Mouse (Mus musculus) limb, embryonic 15.5 days (tissue): ENCODE measurements around the gene Adamts5. TPM values are rescaled to one million over a fixed set of nuclear protein-coding genes. Genes with fewer than 3 reads are reported as not detected.

Experiments used
- ATAC-seq: fragments of 200-750 bp; cut with Nextera tagmentation; 2 replicates; pipeline ENCODE4 v1.8.0; 2017; ENCODE audit warnings: low read depth, moderate TSS enrichment; ENCODE audit not compliant: insufficient number of reproducible peaks, low FRiP score, low TSS enrichment
- H3K27ac ChIP-seq: fragments of 300-500 bp; sonication (generic); 2 replicates; pipeline ENCODE4 v1.5.1; 2015; ENCODE audit warnings: moderate library complexity, mild to moderate bottlenecking, inconsistent platforms
- H3K27me3 ChIP-seq: fragments of 300-500 bp; sonication (generic); 2 replicates; pipeline ENCODE4 v1.6.1; 2015; ENCODE audit warnings: inconsistent platforms
- H3K36me3 ChIP-seq: fragments of 300-500 bp; sonication (generic); 2 replicates; pipeline ENCODE4 v1.6.1; 2015; ENCODE audit warnings: inconsistent platforms
- H3K4me1 ChIP-seq: fragments of 300-500 bp; sonication (generic); 2 replicates; pipeline ENCODE4 v1.6.1; 2015; ENCODE audit warnings: inconsistent platforms
- H3K4me2 ChIP-seq: fragments of 300-500 bp; sonication (generic); 2 replicates; pipeline ENCODE4 v1.6.1; 2015; ENCODE audit warnings: mild to moderate bottlenecking, inconsistent platforms
- H3K4me3 ChIP-seq: fragments of 300-500 bp; sonication (generic); 2 replicates; pipeline ENCODE4 v1.5.1; 2015; ENCODE audit warnings: mild to moderate bottlenecking, inconsistent platforms
- H3K9ac ChIP-seq: fragments of 300-500 bp; sonication (generic); 2 replicates; pipeline ENCODE4 v1.6.1; 2015; ENCODE audit warnings: inconsistent platforms
- H3K9me3 ChIP-seq: fragments of 300-500 bp; sonication (generic); 2 replicates; pipeline ENCODE4 v1.6.1; 2016; ENCODE audit warnings: inconsistent platforms
- WGBS: fragments of 180-500 bp; shearing (Covaris S2); methylation state at CpG from one replicate; pipeline ENCODE4 v1.1.7; 2015; 5-methylcytosine and 5-hydroxymethylcytosine counted together
- polyA plus RNA-seq: library from polyadenylated mRNA; unstranded; fragments of >200 nt; fragmentation: Nextera tagmentation; extraction: Ambion mirVana; gene quantifications from 2 replicates; pipeline ENCODE4 v1.2.1, GENCODE M21; 2015

Adamts5 gene
- polyA plus RNA-seq: 10.0 and 10.7 TPM in 2 replicates

GRCm38 (mm10) chr16:85901581-85901910 is at the start of gene Adamts5:
Gene Adamts5, minus strand, starts transcription at chr16:85901828.
- peaks cover 20% of the 10 kb centered on the region for H3K4me1 ChIP-seq
- no peak for ATAC-seq
- no peaks in the 10 kb centered on the region for H3K9me3 ChIP-seq
- peak within 1 kb of the TSS; percentile 87 for H3K27ac ChIP-seq
- peak within 1 kb of the TSS; percentile 54 for H3K4me3 ChIP-seq
- H3K9ac ChIP-seq: peak within 1 kb of the TSS; percentile 47
- H3K36me3 ChIP-seq: no peaks in the 10 kb centered on the region
- 7% methylated on average over 13 of the region's 13 CpGs for WGBS
- peak within 1 kb of the TSS; percentile 91 for H3K4me2 ChIP-seq
- 0 out of 2 replicates have a peak, but pooled peaks cover 7% of the 10 kb centered on the region for H3K27me3 ChIP-seq

- WGBS: 29% methylated on average over 2 of the region's 2 CpGs
- H3K9ac ChIP-seq: no peak overlapping the region
- H3K4me3 ChIP-seq: no peak overlapping the region
- H3K9me3 ChIP-seq: no peaks in the 10 kb centered on the region
- H3K27me3 ChIP-seq: no peaks in the 10 kb centered on the region
- ATAC-seq: no peak
- H3K27ac ChIP-seq: no peak overlapping the region
- no peak overlapping the region for H3K4me2 ChIP-seq
- no peaks in the 10 kb centered on the region for H3K4me1 ChIP-seq
- H3K36me3 ChIP-seq: no peaks in the 10 kb centered on the region
These were observed 48.7 kb upstream of the Adamts5 start for GRCm38 (mm10) chr16:85950356-85950755.

GRCm38 (mm10) chr16:85926004-85926403 is 24.4 kb upstream of the Adamts5 start:
- 52% methylated on average over 5 of the region's 5 CpGs for WGBS
- no peak overlapping the region for H3K4me2 ChIP-seq
- H3K4me3 ChIP-seq: no peak overlapping the region
- H3K4me1 ChIP-seq: no peaks in the 10 kb centered on the region
- no peak overlapping the region for H3K27ac ChIP-seq
- H3K9ac ChIP-seq: no peak overlapping the region
- H3K36me3 ChIP-seq: no peaks in the 10 kb centered on the region
- H3K27me3 ChIP-seq: no peaks in the 10 kb centered on the region
- H3K9me3 ChIP-seq: no peaks in the 10 kb centered on the region
- no peak for ATAC-seq

GRCm38 (mm10) chr16:85922454-85922853 is 20.8 kb upstream of the Adamts5 start:
- Histone ChIP-seq H3K4me3 (no peak overlapping the region), H3K4me2 (no peak overlapping the region)

GRCm38 (mm10) chr16:85920122-85920521 is 18.5 kb upstream of the Adamts5 start:
- no peak overlapping the region for H3K27ac ChIP-seq
- no peaks in the 10 kb centered on the region for H3K27me3 ChIP-seq
- H3K4me3 ChIP-seq: no peak overlapping the region
- no peak for ATAC-seq
- H3K4me2 ChIP-seq: no peak overlapping the region
- no peak overlapping the region for H3K9ac ChIP-seq
- WGBS: 62% methylated on average over 4 of the region's 4 CpGs
- H3K4me1 ChIP-seq: no peaks in the 10 kb centered on the region
- no peaks in the 10 kb centered on the region for H3K36me3 ChIP-seq
- no peaks in the 10 kb centered on the region for H3K9me3 ChIP-seq

More at GRCm38 (mm10) chr16:85922454-85922853, 20.8 kb upstream of the Adamts5 start:
- H3K27ac ChIP-seq: no peak overlapping the region
- 70% methylated on average over 1 of the region's 1 CpGs for WGBS
- no peaks in the 10 kb centered on the region for H3K4me1 ChIP-seq
- no peak for ATAC-seq
- no peaks in the 10 kb centered on the region for H3K27me3 ChIP-seq
- H3K36me3 ChIP-seq: no peaks in the 10 kb centered on the region
- H3K9me3 ChIP-seq: no peaks in the 10 kb centered on the region
- no peak overlapping the region for H3K9ac ChIP-seq

GRCm38 (mm10) chr16:85900702-85901580 is 687 bp downstream of the Adamts5 start:
- peak overlapping the region; percentile 54 for H3K4me3 ChIP-seq
- 0 out of 2 replicates have a peak, but pooled peaks cover 7% of the 10 kb centered on the region for H3K27me3 ChIP-seq
- ATAC-seq: peak; percentile 50; the same call in 1 of the 2 replicates
- WGBS: under 1% methylated on average over 51 of the region's 51 CpGs
- H3K9ac ChIP-seq: peak overlapping the region; percentile 47
- H3K36me3 ChIP-seq: no peaks in the 10 kb centered on the region
- H3K4me1 ChIP-seq: peaks cover 20% of the 10 kb centered on the region
- peak overlapping the region; percentile 87 for H3K27ac ChIP-seq
- peak overlapping the region; percentile 91 for H3K4me2 ChIP-seq
- no peaks in the 10 kb centered on the region for H3K9me3 ChIP-seq

- H3K4me2 ChIP-seq: peak overlapping the region; percentile 91
- peak overlapping the region; percentile 54 for H3K4me3 ChIP-seq
- H3K36me3 ChIP-seq: no peaks in the 10 kb centered on the region
- H3K9me3 ChIP-seq: no peaks in the 10 kb centered on the region
- H3K4me1 ChIP-seq: peaks cover 20% of the 10 kb centered on the region
- peak overlapping the region; percentile 47 for H3K9ac ChIP-seq
- 1% methylated on average over 45 of the region's 45 CpGs for WGBS
- H3K27ac ChIP-seq: peak overlapping the region; percentile 87
- ATAC-seq: peak; percentile 31; the same call in 1 of the 2 replicates
- 0 out of 2 replicates have a peak, but pooled peaks cover 7% of the 10 kb centered on the region for H3K27me3 ChIP-seq
These were observed 1.6 kb downstream of the Adamts5 start for GRCm38 (mm10) chr16:85899790-85900587.

- ATAC-seq: peak; percentile 35; the same call in 1 of the 2 replicates
- Histone ChIP-seq H3K4me2 (peak overlapping the region; percentile 91), H3K4me3 (peak overlapping the region; percentile 54), H3K4me1 (peaks cover 20% of the 10 kb centered on the region), H3K27ac (peak overlapping the region; percentile 87), H3K9ac (peak overlapping the region; percentile 47; the same call in 1 of the 2 replicates), H3K36me3 (no peaks in the 10 kb centered on the region), H3K27me3 (0 out of 2 replicates have a peak, but pooled peaks cover 7% of the 10 kb centered on the region), H3K9me3 (no peaks in the 10 kb centered on the region)
- 14% methylated on average over 25 of the region's 25 CpGs for WGBS
These were observed 2.3 kb downstream of the Adamts5 start for GRCm38 (mm10) chr16:85899301-85899721.

GRCm38 (mm10) chr16:85898816-85899215 is 2.8 kb downstream of the Adamts5 start:
- Histone ChIP-seq H3K27ac (peak overlapping the region; percentile 87), H3K4me1 (peaks cover 20% of the 10 kb centered on the region)
- no peak for ATAC-seq

GRCm38 (mm10) chr16:85898391-85898790 is 3.2 kb downstream of the Adamts5 start:
- H3K4me2 ChIP-seq: peak overlapping the region; percentile 91
- WGBS: 30% methylated on average over 4 of the region's 4 CpGs
- no peaks in the 10 kb centered on the region for H3K9me3 ChIP-seq
- H3K27me3 ChIP-seq: 0 out of 2 replicates have a peak, but pooled peaks cover 7% of the 10 kb centered on the region
- H3K27ac ChIP-seq: peak overlapping the region; percentile 87; the same call in 1 of the 2 replicates
- H3K9ac ChIP-seq: no peak overlapping the region
- peaks cover 20% of the 10 kb centered on the region for H3K4me1 ChIP-seq
- H3K4me3 ChIP-seq: peak overlapping the region; percentile 54
- ATAC-seq: peak; percentile 59; the same call in 1 of the 2 replicates
- no peaks in the 10 kb centered on the region for H3K36me3 ChIP-seq

More at GRCm38 (mm10) chr16:85898816-85899215, 2.8 kb downstream of the Adamts5 start:
- H3K9me3 ChIP-seq: no peaks in the 10 kb centered on the region
- 48% methylated on average over 10 of the region's 10 CpGs for WGBS
- no peak overlapping the region for H3K9ac ChIP-seq
- H3K36me3 ChIP-seq: no peaks in the 10 kb centered on the region
- H3K27me3 ChIP-seq: 0 out of 2 replicates have a peak, but pooled peaks cover 7% of the 10 kb centered on the region
- H3K4me3 ChIP-seq: peak overlapping the region; percentile 54
- peak overlapping the region; percentile 91 for H3K4me2 ChIP-seq

- Histone ChIP-seq H3K4me1 (peaks cover 20% of the 10 kb centered on the region), H3K4me2 (peak overlapping the region; percentile 91), H3K27me3 (0 out of 2 replicates have a peak, but pooled peaks cover 7% of the 10 kb centered on the region), H3K9me3 (no peaks in the 10 kb centered on the region), H3K4me3 (peak overlapping the region; percentile 54), H3K27ac (0 out of 2 replicates have a peak overlapping the region, but pooled peaks have one; percentile 87), H3K36me3 (no peaks in the 10 kb centered on the region), H3K9ac (no peak overlapping the region)
- ATAC-seq: no peak
- 85% methylated on average over 3 of the region's 3 CpGs for WGBS
These were observed 3.8 kb downstream of the Adamts5 start for GRCm38 (mm10) chr16:85897854-85898253.
